Mouse (Mus musculus) stomach, adult 2 months (tissue): ENCODE data around the gene Myod1. TPM values are rescaled to one million over a fixed set of nuclear protein-coding genes. Genes with fewer than 3 reads are reported as not detected.

Experiments used
- polyA plus RNA-seq: library from polyadenylated mRNA; depleted of rRNA; stranded (reverse); fragments of >200 nt; gene quantifications from 2 replicates; pipeline ENCODE4 v1.2.3, GENCODE M21; 2012; rRNA removed

Myod1 gene
- polyA plus RNA-seq, result 0.80 and 1.2 TPM in 2 replicates

GRCm38 (mm10) chr7:46376172-46377007 is at the start of gene Myod1:
Myod1 (plus strand) TSS chr7:46376474.

GRCm38 (mm10) chr7:46396231-46396927 is 20.1 kb downstream of the Myod1 start, which contains the start of gene Kcnc1:
Kcnc1 (plus strand) TSS chr7:46396497.

Other genes starting within 250 kb of the Myod1 start
- gene Abcc8, start 196.4 kb upstream of the Myod1 start, polyA plus RNA-seq, result 5.6 TPM in 2 replicates
- gene Ush1c, start 138.0 kb upstream of the Myod1 start, polyA plus RNA-seq, result 0.10 and 0.13 TPM in 2 replicates
- 0.01 TPM in 1 of 2 replicates, not detected in the other for gene Otog, start 135.5 kb upstream of the Myod1 start, polyA plus RNA-seq
- gene Kcnc1, start 20.0 kb downstream of the Myod1 start, polyA plus RNA-seq, result 0.06 and 0.13 TPM in 2 replicates